Mouse (Mus musculus): ENCODE measurements around the gene Nxnl1. TPM values are rescaled to one million over a fixed set of nuclear protein-coding genes. Genes with fewer than 3 reads are reported as not detected.

The Nxnl1 gene
- polyA plus RNA-seq (2015; fragmentation: Nextera tagmentation; extraction: Ambion mirVana), result not detected in 2 replicates

DNA sequence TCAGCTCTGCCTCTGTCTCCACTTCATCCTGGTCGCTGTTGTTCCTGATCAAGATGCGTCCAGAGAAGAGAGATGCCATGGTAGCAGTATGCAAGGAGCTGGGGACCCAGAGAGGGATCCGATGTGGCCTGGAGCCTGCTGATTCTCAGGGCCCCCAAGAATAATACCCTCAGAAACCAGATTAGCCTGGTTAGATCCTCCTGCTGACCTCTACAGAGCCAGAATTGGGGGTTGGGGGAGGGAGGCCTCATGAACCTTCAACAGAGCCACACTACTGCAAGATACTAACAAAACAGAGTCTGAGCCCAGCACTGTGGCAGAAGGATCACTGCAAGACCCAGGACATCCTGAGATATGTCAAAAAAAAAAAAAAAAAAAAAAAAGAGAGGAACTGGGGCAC lies at the start of gene Nxnl1:
TSS of gene Nxnl1 (minus strand) at position 101 of the 400 bp plus-strand sequence.
- WGBS, result 68% methylated on average over 3 of the region's 3 CpGs
- Histone ChIP-seq H3K27me3 (peaks cover 75% of the 10 kb centered on the region), H3K9ac (no peak within 1 kb of the TSS)

DNA sequence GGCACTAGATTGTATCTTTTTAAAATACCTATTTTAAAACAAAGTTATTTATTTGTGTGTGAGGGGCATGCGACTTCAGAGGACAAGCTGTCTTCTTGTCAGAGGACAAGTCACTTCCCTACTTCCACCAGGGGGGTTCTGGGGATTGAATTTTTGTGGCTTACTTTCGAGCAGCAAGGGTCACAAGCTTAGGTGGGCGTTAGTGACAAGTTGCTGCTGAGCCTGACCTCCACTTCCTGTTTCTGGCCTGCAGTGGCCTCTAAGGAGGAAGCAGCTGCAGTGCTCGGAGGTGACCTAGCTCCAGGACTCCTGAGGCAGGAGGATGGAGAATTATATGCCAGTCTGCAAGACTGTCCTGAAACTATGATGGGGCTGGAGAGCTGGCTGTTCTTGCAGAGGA lies 47.0 kb upstream of the Nxnl1 start:
- H3K36me3 ChIP-seq, result peaks cover 56% of the 10 kb centered on the region
- H3K4me3 ChIP-seq, result no peak overlapping the region
- ATAC-seq (ENCODE audit: low FRiP score, low read depth), result no peak
- H3K27me3 ChIP-seq, result no peaks in the 10 kb centered on the region
- no peaks in the 10 kb centered on the region for H3K9me3 ChIP-seq
- WGBS, result 44% methylated on average over 4 of the region's 4 CpGs
- H3K9ac ChIP-seq, result no peak overlapping the region
- H3K27ac ChIP-seq, result no peak overlapping the region
- peaks cover 17% of the 10 kb centered on the region for H3K4me1 ChIP-seq
- no peak overlapping the region for H3K4me2 ChIP-seq (replicated peaks)

More for the DNA sequence above, at the start of gene Nxnl1:
- H3K4me1 ChIP-seq, result peaks cover 28% of the 10 kb centered on the region
- H3K4me3 ChIP-seq, result no peak within 1 kb of the TSS
- H3K36me3 ChIP-seq, result no peaks in the 10 kb centered on the region
- no peak within 1 kb of the TSS for H3K4me2 ChIP-seq (replicated peaks)
- H3K27ac ChIP-seq, result no peak within 1 kb of the TSS
- no peak for ATAC-seq (ENCODE audit: low FRiP score, low read depth)
- peaks cover 9% of the 10 kb centered on the region for H3K9me3 ChIP-seq

GRCm38 (mm10) chr8:71612141-71612540 lies 45.7 kb upstream of the Nxnl1 start:
- no peak for ATAC-seq (ENCODE audit: low FRiP score, low read depth)
- WGBS, result 49% methylated on average over 5 of the region's 5 CpGs
- Histone ChIP-seq H3K9ac (peak overlapping the region; percentile 91), H3K4me1 (peaks cover 17% of the 10 kb centered on the region), H3K9me3 (no peaks in the 10 kb centered on the region), H3K27ac (no peak overlapping the region), H3K27me3 (no peaks in the 10 kb centered on the region), H3K4me2 (replicated peaks) (peak overlapping the region; percentile 86), H3K4me3 (peak overlapping the region; percentile 92), H3K36me3 (peaks cover 43% of the 10 kb centered on the region)

- peaks cover 17% of the 10 kb centered on the region for H3K4me1 ChIP-seq
- WGBS, result under 1% methylated on average over 82 of the region's 82 CpGs
- no peaks in the 10 kb centered on the region for H3K27me3 ChIP-seq
- H3K4me3 ChIP-seq, result peak within 1 kb of the TSS; percentile 92
- H3K9ac ChIP-seq, result peak within 1 kb of the TSS; percentile 91
- H3K9me3 ChIP-seq, result no peaks in the 10 kb centered on the region
- H3K4me2 ChIP-seq (replicated peaks), result peak within 1 kb of the TSS; percentile 86
- peaks cover 32% of the 10 kb centered on the region for H3K36me3 ChIP-seq
- peak; percentile 99 for ATAC-seq (ENCODE audit: low FRiP score, low read depth)
- H3K27ac ChIP-seq, result peak within 1 kb of the TSS; percentile 88
Observed at GRCm38 (mm10) chr8:71610822-71611651, 44.6 kb upstream of the Nxnl1 start, which contains the start of gene Colgalt1. Gene Colgalt1, plus strand, starts transcription at chr8:71610998.

DNA sequence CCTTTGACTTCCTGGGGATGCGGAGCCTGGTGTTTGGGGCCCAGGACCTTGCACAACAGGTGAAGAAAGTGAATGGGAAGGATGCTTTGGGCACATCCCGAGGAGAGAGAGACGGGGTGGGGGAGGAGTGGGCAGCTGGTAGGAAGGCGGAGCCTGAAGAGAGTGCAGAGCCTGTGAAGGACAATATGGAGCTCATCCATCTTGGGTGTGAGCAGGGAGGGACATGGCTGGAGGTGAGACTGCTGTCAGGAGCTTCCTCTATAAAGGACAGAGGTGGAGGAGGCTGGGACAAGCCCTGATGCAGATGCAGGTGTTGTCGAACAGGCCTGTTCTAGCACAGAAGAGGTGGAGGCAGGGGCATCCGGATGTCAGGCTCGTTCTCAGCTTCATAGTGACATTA lies 37.6 kb upstream of the Nxnl1 start:
- Histone ChIP-seq H3K27me3 (peaks cover 47% of the 10 kb centered on the region), H3K27ac (no peak overlapping the region), H3K9me3 (no peaks in the 10 kb centered on the region), H3K4me3 (no peak overlapping the region), H3K4me1 (peaks cover 27% of the 10 kb centered on the region), H3K9ac (peak overlapping the region; percentile 48; the same call in 1 of the 2 replicates), H3K36me3 (0 out of 2 replicates have a peak, but pooled peaks cover 4% of the 10 kb centered on the region), H3K4me2 (replicated peaks) (no peak overlapping the region)
- WGBS, result 48% methylated on average over 7 of the region's 7 CpGs
- ATAC-seq (ENCODE audit: low FRiP score, low read depth), result no peak

DNA sequence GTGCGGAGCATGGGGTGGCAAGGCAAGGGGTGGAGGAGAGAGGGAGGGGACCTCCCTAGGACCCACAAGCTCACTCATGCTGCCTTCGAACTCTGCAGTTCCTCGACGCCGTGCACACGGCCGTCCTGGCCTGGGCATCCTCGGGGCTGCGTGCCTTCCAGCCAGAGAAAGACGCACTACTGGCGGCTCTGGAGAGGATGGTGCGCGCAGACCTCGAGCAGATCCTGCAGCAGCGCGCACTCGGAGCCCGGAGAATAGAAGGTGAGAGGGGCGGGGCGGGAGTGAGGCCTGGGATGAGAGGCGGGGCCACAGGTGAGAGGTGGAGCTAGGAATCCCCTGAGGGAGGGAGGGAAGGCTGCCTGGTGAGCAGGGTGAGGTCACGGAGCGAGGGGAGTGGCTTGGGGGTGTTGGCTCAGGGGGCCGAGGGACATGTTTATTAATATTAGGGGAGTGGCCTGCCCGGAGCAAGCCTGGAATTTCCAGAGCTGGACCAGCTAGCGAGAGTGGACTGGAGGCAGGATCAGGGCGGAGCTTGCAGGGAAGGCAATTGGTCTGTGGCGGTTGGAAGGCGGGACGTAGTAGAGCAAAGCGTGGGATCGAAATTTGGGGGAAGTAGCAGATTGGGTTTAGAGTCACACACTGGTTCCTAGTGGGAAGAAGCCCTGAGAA lies 36.4 kb upstream of the Nxnl1 start:
- H3K4me1 ChIP-seq, result peaks cover 27% of the 10 kb centered on the region
- H3K9me3 ChIP-seq, result no peaks in the 10 kb centered on the region
- peak overlapping the region; percentile 48 for H3K4me3 ChIP-seq
- no peak overlapping the region for H3K27ac ChIP-seq
- peak; percentile 84 for ATAC-seq (ENCODE audit: low FRiP score, low read depth)
- H3K27me3 ChIP-seq, result peaks cover 47% of the 10 kb centered on the region
- H3K9ac ChIP-seq, result peak overlapping the region; percentile 65
- peak overlapping the region; percentile 86 for H3K4me2 ChIP-seq (replicated peaks)
- 0 out of 2 replicates have a peak, but pooled peaks cover 6% of the 10 kb centered on the region for H3K36me3 ChIP-seq
- under 1% methylated on average over 32 of the region's 32 CpGs for WGBS

GRCm38 (mm10) chr8:71601939-71602665 lies 35.7 kb upstream of the Nxnl1 start:
- H3K4me1 ChIP-seq, result peaks cover 27% of the 10 kb centered on the region
- H3K9me3 ChIP-seq, result no peaks in the 10 kb centered on the region
- H3K27ac ChIP-seq, result no peak overlapping the region
- peak overlapping the region; percentile 86 for H3K4me2 ChIP-seq (replicated peaks)
- peak; percentile 20 for ATAC-seq (ENCODE audit: low FRiP score, low read depth)
- H3K36me3 ChIP-seq, result 0 out of 2 replicates have a peak, but pooled peaks cover 6% of the 10 kb centered on the region
- H3K9ac ChIP-seq, result peak overlapping the region; percentile 65
- peak overlapping the region; percentile 48 for H3K4me3 ChIP-seq
- peaks cover 47% of the 10 kb centered on the region for H3K27me3 ChIP-seq
- WGBS, result 4% methylated on average over 65 of the region's 65 CpGs

DNA sequence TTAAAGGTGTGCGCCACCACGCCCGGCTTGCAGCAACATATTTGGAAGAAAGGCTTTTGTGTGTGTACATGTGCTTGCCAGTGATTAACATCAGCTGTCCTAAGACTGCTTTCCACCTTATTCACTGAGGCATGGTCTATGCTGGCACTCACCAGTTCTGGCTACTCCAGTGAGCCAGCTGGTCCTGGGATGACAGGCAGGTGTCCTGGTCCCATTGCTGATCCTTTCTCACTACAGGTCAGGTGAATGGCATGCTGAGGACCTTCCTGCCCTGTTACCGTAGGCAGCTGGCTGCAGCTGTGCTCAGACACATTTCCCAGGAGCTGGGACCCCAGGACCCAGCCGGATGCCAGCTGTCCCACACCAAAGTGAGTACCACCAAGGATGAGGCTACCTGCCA lies 32.4 kb upstream of the Nxnl1 start:
- Histone ChIP-seq H3K4me3 (no peak overlapping the region), H3K4me1 (peaks cover 37% of the 10 kb centered on the region), H3K36me3 (peaks cover 21% of the 10 kb centered on the region), H3K9me3 (no peaks in the 10 kb centered on the region), H3K27ac (no peak overlapping the region), H3K9ac (no peak overlapping the region), H3K27me3 (peaks cover 43% of the 10 kb centered on the region), H3K4me2 (replicated peaks) (no peak overlapping the region)
- no peak for ATAC-seq (ENCODE audit: low FRiP score, low read depth)
- 92% methylated on average over 5 of the region's 5 CpGs for WGBS

- Histone ChIP-seq H3K27me3 (peaks cover 38% of the 10 kb centered on the region), H3K4me3 (no peak overlapping the region), H3K9me3 (no peaks in the 10 kb centered on the region), H3K27ac (no peak overlapping the region), H3K4me2 (replicated peaks) (no peak overlapping the region), H3K36me3 (peaks cover 25% of the 10 kb centered on the region), H3K4me1 (peaks cover 37% of the 10 kb centered on the region), H3K9ac (no peak overlapping the region)
- no peak for ATAC-seq (ENCODE audit: low FRiP score, low read depth)
Observed at GRCm38 (mm10) chr8:71598375-71598774, 32.0 kb upstream of the Nxnl1 start.

GRCm38 (mm10) chr8:71597451-71597850 lies 31.1 kb upstream of the Nxnl1 start, which contains the start of gene Fam129c:
Gene Fam129c, plus strand, starts transcription at chr8:71597648.
- ATAC-seq (ENCODE audit: low FRiP score, low read depth), result no peak

DNA sequence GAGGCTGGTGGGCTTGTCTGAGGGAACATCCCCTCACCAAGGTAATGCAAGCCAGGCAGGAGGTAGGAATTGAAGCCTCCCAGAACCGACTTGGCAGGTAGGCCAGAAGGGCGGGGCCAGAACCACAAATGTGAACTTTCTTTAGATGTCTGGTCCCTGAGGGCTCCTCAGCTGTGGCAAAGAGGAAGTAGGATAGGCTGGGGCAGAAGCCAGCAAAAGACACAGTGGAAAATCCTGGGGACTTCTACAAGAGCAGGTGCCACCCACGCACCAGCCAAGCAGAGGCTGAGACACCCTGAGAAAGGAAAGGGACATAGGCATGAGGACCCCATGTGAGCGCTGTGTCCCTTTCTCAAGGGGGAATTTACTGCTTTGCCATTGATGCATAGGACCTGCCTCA lies 30.4 kb upstream of the Nxnl1 start:
- Histone ChIP-seq H3K27me3 (peaks cover 22% of the 10 kb centered on the region), H3K27ac (no peak overlapping the region), H3K4me1 (peaks cover 31% of the 10 kb centered on the region), H3K9ac (no peak overlapping the region), H3K36me3 (peaks cover 27% of the 10 kb centered on the region), H3K4me2 (replicated peaks) (no peak overlapping the region), H3K9me3 (no peaks in the 10 kb centered on the region), H3K4me3 (no peak overlapping the region)
- 71% methylated on average over 4 of the region's 4 CpGs for WGBS
- ATAC-seq (ENCODE audit: low FRiP score, low read depth), result no peak

More at GRCm38 (mm10) chr8:71597451-71597850, 31.1 kb upstream of the Nxnl1 start, which contains the start of gene Fam129c:
- Histone ChIP-seq H3K9ac (no peak within 1 kb of the TSS), H3K4me3 (no peak within 1 kb of the TSS), H3K27me3 (peaks cover 29% of the 10 kb centered on the region), H3K36me3 (peaks cover 27% of the 10 kb centered on the region), H3K27ac (no peak within 1 kb of the TSS), H3K4me2 (replicated peaks) (no peak within 1 kb of the TSS), H3K4me1 (peaks cover 37% of the 10 kb centered on the region), H3K9me3 (no peaks in the 10 kb centered on the region)
- 81% methylated on average over 3 of the region's 3 CpGs for WGBS
